Mouse (Mus musculus) lung, postnatal 10 days (tissue): ENCODE results near the gene Gm7861.
"Not testable (repeated sequence)": the region's sequence is repeated elsewhere in the genome, so short reads cannot be mapped to it uniquely, and the experiment has no call there.

Source experiments
- DNase-seq: peaks from one replicate; pipeline ENCODE4 v3.0.0; 2021

Gm7861 gene

DNA sequence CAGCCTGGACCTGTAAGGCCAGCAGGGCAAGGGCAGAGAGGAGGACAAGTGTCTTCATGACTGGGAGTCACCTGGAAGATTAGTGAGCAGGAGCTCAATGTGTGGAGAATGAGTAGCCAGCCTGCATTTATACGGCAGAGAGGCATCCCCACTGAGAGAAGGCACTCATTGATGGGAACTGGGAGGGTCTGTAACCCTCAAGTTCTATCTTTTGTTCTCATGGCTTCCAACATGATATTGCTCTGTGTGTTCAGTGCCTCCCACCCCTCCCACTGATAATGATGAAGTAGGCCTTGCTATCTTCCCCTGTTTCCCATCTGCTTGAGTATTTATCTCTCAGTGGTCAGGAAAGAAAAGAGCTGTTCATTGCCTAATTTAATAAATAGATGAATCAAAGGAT lies at the start of gene Gm7861:
TSS of gene Gm7861 (minus strand) at position 101 of the 400 bp plus-strand sequence.
- not testable (repeated sequence) for DNase-seq

DNA sequence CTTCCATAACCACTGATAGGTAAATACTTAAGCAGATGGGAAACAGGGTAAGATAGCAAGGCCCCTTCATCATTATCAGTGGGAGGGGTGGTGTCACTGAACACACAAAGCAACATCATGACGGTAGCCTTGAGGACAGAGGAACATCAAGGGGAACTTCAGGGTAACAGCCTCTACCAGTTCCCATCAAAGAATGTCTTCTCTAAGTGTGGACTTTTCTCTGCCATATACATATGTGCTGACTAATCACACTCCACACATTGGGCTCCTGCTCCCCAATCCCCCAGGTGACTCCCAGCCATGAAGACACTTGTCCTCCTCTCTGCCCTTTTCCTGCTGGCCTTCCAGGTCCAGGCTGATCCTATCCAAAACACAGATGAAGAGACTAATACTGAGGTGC lies 23.6 kb upstream of the Gm7861 start, which contains the start of gene Defa26:
TSS of gene Defa26 (plus strand) at position 301 of the 400 bp plus-strand sequence.
- DNase-seq = not testable (repeated sequence)

- not testable (repeated sequence) for DNase-seq
Observed at GRCm38 (mm10) chr8:21582706-21583105, 11.6 kb downstream of the Gm7861 start, which contains the start of gene Defa28. Gene Defa28 (plus strand): TSS chr8:21583006.

- not testable (repeated sequence) for DNase-seq
Observed at GRCm38 (mm10) chr8:21565086-21565485, 29.2 kb downstream of the Gm7861 start, which contains the start of gene Defa37. Gene Defa37 (plus strand): TSS chr8:21565386.
